Mouse (Mus musculus) mesoderm, embryonic 11.5 days (tissue): ENCODE results near the gene Tmem33.

ENCODE experiments used
- DNase-seq: peaks from one replicate; pipeline ENCODE4 v3.0.0-alpha.2; 2012; ENCODE audit warnings: low read depth, low spot score

The Tmem33 gene

DNA sequence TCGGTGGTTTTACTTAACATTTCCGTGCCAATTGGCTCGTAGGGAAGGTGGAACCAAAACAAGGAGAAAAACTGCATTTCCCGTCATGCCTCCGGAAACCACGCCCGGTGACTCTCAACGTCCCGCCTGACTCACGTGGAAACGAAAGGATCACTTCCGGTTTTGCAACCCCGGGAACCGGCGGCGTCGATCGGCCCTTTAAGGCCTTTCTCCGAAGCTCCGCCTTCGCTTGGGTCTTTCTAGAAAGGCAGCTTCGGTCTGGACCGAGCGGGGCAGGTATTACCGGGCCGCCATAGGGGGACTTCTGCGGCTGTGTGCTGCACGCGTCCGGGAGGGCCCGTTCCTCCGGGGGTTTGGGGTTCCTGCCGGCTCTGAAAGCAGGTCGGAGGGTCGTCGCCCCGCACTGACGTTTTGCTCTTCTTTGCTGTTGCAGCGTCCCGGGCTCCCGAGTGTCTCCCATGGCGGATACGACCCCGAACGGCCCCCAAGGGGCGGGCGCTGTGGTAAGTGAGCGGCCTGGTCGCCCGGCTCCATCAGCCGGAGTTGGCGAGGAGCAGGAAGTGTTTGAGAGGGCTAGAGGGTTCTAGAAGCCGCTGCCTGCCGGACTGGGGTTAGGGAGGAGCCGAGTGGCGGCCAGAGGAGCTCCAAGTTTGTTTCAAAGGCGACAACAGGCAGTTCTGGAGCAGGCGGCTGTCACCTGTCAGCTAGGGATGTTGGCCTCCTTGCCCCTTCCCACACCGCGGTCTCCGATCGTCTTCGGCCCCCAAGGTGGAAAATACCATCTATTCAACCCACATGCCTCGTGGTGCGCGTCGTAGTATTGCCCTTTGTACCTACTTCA lies at the start of gene Tmem33:
Gene Tmem33 (plus strand): TSS at position 35 of the 841 bp plus-strand sequence.
- DNase-seq, result peak; percentile 95

DNA sequence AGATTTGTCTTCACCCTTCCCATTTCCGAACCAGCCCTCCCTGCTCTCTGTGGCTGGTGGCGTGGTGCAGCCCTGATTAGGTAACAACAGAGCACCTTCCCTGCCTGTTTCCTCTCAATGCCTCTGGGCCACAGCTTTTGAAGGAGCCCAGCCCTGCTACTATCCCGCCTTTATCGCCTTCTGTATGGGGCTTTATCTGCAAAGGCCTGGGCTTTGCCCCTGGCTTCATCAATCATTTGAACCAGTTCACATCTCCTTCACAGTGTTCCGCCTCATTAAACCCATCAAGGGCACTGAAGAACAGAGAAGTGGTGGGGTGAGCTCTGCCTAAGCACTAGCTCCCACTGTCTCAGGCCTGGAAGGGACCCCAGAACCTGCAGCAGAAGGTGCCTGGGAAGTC lies 47.2 kb upstream of the Tmem33 start:
- peak; percentile 68 for DNase-seq

DNA sequence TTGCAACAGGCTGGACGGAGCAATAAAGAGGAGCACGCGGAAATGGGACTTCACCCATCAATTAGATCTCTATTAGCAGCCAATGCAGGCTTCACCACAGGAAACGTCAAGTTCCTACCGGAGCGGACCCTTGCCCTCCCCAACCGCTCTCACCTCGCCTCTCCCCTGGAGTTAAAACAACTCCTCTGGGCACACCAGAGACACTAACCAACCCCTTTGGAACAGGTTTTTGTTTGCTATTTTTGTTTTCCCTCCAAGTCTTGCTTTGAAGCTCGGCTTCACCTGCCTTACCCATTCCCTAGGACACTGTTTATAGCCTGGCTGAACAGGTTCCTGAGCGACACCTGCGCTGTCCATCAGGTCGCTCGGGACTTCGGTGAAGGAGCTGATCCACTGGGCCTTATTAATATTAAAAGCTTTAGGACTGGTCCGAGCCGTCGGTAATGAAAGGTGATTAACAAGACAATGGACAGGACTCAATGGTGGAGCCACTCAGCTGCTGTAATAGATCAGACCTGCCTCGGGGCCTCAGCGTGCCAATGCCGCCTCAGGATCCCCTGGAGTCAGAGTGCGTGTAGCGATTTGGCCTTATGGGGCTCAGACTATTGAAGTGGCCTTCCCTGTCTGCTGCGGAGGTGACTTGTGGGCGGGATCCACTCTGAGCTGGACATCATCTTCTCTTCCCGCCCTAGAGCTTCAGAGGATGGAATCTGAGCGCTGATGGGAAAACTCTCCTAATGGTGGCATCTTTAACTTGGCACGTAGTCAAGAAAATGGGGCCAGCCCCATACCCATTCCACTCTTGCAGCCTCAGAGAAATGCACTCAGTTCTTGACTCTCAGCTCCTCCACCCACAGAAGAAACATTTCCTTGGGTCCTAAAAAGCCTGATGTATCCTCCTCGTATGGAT lies 45.0 kb upstream of the Tmem33 start:
- DNase-seq, result no peak

DNA sequence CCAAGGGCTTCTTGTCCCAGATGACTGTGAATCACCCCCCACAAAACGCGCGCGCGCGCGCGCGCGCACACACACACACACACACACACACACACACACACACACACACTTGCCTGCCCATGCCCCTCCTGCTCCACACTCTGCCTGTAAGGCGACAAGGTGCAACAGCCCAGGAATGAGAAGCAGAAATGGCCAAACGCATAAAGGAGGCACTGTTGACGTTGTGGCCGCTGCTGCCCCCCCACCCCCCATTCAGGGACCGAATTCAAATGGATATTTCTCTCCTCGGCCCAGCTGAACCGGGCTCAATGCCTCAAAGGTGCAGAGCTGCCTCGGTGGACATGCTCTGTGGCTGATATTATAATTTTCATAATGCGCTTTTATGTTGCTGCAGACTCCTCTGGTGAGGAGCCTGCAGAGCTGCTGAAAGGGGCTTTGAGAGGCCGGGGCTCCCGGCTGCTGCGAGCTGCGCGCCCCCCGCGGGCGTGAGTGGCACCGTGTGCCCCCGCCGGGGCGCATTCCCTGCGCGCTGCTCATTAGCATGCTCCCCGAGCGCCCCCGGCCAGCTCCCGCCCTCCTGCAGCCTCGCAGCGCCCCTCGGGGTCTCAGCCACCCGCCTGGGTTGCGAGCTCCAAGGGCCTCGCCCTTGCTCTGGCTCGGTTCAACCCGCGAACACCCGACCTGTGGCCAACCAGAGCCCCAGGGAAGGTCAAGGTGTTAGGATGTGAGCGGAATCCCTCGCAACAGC lies 44.2 kb upstream of the Tmem33 start:
- no peak for DNase-seq

DNA sequence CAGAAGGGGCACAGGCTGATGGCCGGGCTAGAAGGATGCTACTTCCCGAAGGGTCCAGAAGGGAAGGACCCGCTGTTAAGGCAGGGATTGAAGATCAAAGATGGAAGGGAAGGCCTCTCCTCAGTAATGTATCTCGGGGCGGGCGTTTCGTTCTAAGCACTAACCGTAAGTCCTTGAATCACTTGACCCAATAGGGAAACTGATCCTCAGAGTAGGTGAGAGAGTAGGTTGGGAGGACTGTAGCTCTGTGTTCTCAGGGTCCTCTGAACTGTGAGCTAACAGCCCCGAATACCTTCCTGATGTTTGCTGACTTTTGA lies 43.6 kb upstream of the Tmem33 start:
- no peak for DNase-seq

DNA sequence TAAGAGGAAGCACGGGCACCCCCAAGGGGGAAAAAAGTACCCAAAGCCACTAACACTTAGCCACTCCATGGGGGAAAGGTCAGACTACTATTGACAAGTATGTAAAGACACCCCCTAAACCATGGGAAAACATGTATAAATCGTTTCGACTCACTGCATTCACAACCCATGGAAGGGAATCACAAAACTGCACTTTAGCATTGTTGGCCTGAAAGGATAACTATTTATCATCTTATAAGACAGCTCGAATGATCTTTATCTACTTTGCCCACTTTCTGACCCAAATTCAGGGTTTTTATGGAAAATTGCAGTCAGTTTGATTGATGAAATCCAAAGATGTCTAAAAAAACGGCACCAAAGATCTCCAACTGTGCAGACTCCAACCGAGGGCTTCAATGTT lies 38.5 kb upstream of the Tmem33 start:
- DNase-seq, result no peak

DNA sequence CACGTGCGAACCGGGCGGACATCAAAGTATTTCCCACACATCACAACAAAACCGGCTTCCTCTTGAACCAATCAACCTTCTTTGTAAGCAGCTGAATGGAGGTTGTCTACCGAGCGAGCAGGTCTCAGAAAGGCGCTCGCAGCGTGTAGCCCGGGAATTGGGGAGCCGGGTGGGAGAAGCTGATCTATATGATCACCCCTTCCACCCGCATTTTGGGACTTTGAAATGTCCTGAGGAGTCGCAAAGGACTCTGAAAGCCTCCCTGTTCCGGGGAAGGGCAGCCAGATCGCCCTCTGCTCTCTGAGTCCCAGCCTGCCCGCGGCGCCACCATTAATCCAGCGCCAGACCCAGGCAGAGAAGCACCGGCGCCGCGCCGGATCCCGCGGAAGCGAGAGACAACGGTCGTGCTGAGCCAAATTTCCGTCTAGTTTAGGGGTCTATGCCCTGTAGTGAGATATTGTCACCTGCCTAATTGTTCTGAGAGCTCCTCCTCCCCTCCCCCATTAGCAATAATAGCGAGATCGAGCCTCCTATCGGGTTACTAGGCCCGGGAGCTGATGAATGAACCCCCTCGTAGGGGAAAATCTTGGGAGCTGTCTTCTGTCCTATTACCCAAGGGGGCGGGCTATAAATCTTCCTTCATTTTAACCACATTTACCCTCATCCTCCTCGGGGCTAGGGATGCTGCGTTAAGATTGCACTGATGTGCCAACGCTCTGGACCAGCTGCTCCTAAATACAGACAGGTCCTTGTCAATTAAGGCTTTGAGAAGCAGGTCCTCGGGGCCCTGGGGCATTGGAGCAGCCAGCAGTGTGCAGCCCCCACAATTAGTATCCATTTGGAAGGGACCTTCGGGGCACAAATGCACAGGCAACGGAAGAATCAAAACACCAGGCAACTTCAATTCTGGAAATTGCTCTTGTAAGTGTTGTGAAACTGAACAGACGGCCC lies 37.6 kb upstream of the Tmem33 start:
- no peak for DNase-seq

DNA sequence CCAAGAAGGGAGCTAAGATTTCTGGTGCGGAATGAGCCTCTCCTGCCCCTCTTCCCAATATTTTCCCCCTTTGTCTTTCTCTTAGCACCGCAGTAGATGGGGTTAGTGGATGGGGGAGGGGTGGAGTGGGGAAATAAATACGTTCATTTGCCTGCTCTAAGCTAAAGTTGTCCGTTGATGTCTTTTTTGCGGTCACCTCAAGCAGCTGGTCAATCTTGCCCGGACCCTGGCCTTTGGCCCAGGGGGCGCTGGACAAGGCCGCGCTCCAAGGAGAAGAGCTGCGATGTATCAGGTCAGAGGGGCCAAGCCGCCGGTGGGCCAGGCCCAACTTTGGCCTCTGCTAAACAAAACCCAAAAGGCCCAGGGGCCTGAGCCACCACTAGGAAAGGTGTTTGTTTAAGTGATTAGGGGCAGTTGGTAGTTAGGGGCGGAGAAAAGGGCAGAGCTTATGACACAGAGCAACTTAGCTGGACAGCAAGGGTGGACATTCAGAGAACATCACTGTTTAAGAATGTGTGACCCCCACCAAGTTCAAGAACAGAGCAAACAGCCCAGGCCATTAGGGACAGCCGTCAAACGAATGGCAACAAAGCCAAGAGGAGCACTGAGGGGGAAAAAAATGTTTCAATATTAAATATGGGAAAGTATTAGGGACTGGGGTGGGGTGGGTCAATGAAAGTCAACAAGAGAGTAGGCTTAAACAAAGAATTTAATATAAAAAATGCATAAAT lies 36.8 kb upstream of the Tmem33 start:
- DNase-seq, result no peak

DNA sequence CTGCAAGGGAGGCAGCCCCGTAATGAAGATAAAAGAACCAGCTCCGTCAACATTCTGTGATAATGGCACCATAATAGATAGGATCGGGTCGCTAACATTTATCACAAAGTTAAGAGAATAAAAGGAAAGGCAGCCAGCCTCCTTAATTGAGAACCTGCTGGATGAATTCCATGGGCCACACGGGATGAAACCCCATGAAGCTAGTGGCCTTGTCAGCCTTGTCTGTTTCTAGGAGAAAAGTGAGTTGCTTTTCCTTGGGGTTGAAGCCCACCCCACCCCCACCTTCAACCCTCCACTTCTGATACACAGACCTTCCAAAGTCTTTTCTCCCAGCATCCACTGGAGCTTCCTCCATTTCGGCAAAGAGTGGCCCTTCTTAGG lies 36.3 kb upstream of the Tmem33 start:
- no peak for DNase-seq

DNA sequence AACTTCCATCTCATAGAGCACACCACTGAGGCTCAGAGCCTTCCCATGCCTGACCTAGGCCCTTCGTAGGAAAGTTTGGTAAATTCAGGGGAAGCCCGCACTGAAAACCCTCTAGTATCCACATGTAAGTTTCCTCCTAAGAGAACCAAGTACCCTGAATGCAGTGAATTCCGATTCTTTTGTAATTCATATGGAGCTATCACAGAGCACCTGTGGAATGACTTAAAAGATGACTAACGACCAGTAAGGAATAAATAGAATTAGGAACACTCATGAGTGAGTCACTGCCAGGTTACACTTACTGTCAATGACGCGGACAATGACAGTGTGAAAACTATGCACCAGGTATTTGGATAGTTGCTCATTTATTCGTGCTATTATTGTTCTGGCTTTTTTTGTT lies 34.6 kb upstream of the Tmem33 start:
- DNase-seq, result no peak

DNA sequence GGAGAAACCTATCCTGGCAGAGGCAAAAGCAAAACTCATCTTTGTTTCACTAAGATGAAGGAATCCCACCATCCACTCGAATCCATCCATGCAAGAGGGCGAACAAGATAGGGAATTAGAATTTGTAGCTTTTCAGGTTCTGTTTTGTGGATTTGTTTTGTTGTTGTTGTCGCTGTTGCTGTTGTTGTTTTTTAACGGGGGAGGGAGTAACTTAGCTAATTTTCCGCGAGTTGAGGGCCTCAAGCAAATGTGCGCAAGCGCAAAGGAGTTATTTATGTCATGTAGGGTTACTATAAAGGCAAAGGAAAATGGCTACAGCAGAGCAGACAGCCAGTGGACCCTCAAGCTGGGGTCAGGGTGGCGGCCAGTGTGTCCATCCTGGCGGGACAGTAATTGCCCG lies 33.1 kb upstream of the Tmem33 start:
- no peak for DNase-seq

DNA sequence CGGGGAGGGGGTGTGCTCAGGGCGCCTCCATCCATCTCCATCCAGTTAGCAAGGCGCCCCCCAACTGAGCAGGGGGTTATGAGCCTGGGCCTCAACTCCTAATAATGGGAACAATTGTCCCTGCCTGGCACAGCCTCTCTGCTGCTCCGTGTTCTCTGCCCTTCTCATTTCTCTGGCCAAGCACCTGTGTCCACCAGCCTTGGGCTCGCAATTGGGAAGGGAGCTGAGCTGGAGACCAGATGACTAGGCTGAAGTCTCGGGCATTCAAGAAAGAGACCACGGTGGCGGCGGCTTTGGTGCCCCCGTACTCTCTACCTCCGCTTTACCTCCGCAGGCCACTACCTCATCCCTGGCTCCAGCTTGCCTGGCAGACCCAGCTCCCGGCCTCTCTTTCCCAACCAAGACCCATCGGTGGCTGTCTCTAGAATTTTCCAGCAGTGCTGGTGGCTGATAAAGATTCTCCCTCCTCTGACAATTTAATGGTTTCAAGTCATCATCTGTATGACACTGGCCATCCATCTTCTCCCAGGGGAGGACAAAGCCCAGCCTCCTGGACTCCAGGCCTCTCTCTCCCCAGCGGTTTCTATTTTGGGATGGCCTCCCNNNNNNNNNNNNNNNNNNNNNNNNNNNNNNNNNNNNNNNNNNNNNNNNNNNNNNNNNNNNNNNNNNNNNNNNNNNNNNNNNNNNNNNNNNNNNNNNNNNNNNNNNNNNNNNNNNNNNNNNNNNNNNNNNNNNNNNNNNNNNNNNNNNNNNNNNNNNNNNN lies 32.5 kb upstream of the Tmem33 start:
- no peak for DNase-seq

DNA sequence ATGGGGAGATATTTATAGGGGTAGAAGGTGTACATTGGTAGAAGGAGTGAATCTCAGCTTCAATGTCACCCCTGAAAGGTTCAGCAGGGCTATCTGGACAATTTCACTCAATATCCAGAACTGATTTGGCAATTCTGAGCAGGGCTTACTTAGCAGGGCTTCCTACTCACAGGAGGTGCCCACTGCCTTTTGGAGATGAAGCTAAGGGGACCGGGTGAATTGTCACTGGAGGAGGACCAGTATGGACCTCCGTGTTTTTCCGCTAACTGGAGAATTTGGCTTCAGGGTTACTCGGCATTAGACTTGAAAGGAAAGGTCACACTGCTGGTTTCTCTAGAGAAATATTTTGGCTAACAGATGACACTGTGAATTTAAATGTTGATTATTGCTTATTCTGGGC lies 25.7 kb upstream of the Tmem33 start:
- DNase-seq, result no peak

DNA sequence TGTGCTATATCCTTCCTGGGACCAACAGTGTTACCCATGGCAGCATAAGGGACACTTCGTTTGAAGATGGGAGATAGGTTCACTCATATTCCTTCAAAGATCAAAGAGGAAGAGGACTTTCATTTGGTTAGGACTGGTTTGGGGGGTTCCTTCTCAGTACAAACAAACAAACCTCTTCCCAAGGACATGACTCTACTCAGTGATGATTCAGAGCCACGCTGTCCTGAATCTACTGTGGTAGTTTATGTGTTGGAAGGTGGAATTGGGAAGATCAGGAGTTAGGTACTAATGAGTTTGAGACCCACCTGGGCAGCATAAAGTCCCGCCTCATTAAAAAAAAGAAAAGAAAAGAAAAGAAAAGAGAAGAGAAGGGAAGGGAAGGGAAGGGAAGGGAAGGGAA lies 24.9 kb upstream of the Tmem33 start:
- no peak for DNase-seq

DNA sequence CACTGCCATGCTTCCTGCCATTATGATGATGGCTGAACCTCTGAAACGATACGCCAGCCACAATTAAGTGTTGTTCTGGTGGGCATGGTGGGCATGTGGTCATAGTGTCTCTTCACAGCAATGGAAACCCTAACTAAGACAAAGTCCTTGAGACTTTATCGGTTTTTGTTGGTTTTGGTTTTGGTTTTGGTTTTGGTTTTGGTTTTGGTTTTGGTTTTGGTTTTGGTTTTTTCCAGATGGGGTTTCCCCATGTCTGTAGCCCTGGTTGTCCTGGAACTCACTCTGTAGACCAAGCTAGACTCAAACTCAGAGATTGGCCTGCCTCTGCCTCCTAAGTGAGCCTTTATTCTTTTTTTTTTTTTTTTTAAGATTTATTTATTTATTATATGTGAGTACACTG lies 23.8 kb upstream of the Tmem33 start:
- no peak for DNase-seq

DNA sequence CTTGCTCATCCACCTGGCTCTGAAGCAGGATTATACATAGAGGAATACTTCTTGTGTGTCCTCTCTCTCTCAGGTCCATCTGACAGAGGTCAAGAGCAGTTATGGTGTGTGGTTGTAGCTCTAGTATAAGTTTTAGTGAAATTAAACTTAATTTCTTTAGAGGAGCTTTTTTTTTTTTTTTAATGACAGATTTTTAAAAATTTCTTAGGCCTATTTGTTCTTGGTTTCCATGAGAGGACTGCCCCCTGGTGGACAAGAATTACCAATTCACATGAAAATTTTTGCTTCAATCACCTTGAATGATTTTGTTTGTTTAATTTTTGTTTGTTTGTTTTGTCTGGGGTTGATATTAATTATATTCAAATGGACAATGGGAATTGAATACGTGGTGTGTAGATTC lies 22.1 kb upstream of the Tmem33 start:
- no peak for DNase-seq

DNA sequence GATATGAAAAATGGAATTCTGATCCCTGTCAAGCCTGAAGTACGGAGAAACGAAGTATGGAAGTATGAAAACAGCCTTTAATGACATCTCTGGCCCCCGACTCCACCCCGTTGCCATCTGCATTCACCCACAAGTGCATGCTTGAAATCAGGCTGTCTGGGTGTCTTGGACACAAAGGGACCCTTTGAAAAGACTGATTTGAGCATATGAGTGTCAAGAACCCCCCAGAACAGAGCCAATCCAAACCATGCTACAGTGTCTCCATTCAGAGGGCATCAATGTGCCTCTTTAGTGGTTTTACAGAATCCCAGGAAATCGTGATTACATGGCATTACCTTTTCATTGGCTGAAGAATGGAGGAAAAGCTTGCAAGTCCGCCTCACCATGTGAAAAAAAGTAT lies 18.7 kb upstream of the Tmem33 start:
- DNase-seq, result no peak

DNA sequence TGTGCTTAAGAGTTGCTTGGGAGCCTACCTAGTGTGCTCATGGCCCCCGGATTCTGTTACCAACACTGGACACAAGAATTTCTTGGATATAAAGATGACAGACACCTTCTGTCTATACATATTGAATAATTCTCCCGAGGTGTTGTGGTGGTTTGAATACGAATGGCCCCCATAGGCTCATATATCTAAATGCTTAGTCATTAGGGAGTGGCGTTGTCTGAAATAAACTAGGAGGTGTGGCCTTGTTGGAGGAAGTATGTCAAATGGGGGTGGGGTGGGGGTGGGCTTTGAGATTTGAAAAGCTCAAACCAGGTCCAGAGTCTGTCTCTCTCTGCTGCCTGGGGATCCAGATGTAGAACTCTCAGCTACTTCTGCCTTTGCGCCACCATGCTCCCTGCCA lies 17.1 kb upstream of the Tmem33 start:
- DNase-seq, result no peak

DNA sequence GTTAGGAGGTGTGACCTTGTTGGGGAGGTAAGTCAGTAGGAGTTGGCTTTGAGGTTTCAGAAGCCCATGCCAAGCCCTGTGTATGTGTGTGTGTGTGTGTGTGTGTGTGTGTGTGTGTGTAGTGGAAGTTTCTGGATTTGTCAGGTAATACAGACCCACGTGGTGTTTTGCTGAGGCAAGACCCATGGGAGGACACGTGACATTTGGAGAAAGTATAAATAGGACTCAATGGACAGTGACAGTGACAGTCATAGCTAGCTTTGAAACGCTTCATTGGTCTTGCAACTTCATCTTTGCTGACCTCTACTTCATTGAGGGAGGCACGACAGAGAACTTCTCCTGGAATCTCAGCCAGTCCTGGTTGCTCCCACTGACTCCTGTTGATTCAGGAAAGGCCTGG lies 8.1 kb upstream of the Tmem33 start:
- no peak for DNase-seq

DNA sequence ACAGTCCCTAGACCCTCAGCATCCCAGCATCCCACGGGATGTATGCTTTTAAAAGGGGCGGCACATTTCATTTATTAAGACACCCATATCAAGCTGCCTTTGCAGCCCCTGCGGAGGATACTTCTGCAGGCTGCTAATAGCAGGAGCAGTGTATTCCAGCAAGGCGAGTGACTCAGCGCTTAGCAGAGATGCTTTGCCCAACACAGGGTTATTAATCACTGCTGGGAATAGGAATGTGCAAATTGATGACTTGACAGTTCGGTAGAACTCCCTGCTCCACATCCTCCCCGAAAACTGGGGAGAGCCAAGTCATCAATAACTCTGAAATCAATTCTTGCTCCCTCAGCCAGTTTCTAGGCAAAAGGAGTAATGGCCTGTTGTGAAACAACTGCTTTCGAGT lies 4.7 kb upstream of the Tmem33 start:
- DNase-seq, result no peak
